Mouse (Mus musculus) hindbrain, embryonic 15.5 days (tissue): ENCODE results near the gene Gm20388. TPM values are rescaled to one million over a fixed set of nuclear protein-coding genes. Genes with fewer than 3 reads are reported as not detected.

Source experiments
- ATAC-seq: fragments of 200-750 bp; cut with Nextera tagmentation; 2 replicates; pipeline ENCODE4 v1.8.0; 2017; ENCODE audit warnings: low read depth, moderate number of reproducible peaks, moderate TSS enrichment; ENCODE audit not compliant: low FRiP score
- H3K27ac ChIP-seq: fragments of 300-500 bp; sonication (generic); replicated peaks from 2 replicates; pipeline ENCODE4 v1.5.1; 2015; ENCODE audit warnings: mild to moderate bottlenecking, inconsistent platforms
- H3K27me3 ChIP-seq: fragments of 300-500 bp; sonication (generic); 2 replicates; pipeline ENCODE4 v1.6.1; 2015; ENCODE audit warnings: control low read depth, inconsistent platforms
- H3K36me3 ChIP-seq: fragments of 300-500 bp; sonication (generic); 2 replicates; pipeline ENCODE4 v1.6.1; 2015; ENCODE audit warnings: control low read depth, inconsistent platforms
- H3K4me1 ChIP-seq: fragments of 300-500 bp; sonication (generic); replicated peaks from 2 replicates; pipeline ENCODE4 v1.6.1; 2015; ENCODE audit warnings: control low read depth, inconsistent platforms
- H3K4me2 ChIP-seq: fragments of 300-500 bp; sonication (generic); 2 replicates; pipeline ENCODE4 v1.6.1; 2015; ENCODE audit warnings: moderate library complexity, mild to moderate bottlenecking, inconsistent platforms
- H3K4me3 ChIP-seq: fragments of 300-500 bp; sonication (generic); 2 replicates; pipeline ENCODE4 v1.5.1; 2015; ENCODE audit warnings: mild to moderate bottlenecking, inconsistent platforms
- H3K9ac ChIP-seq: fragments of 300-500 bp; sonication (generic); 2 replicates; pipeline ENCODE4 v1.6.1; 2015; ENCODE audit warnings: inconsistent platforms
- H3K9me3 ChIP-seq: fragments of 300-500 bp; sonication (generic); 2 replicates; pipeline ENCODE4 v1.6.1; 2016; ENCODE audit warnings: control low read depth, inconsistent platforms
- WGBS: fragments of 180-500 bp; shearing (Covaris S2); methylation state at CpG from one replicate; pipeline ENCODE4 v1.1.7; 2015; 5-methylcytosine and 5-hydroxymethylcytosine counted together
- polyA plus RNA-seq: library from polyadenylated mRNA; unstranded; fragments of >200 nt; fragmentation: Nextera tagmentation; extraction: Ambion mirVana; gene quantifications from 2 replicates; pipeline ENCODE4 v1.2.1, GENCODE M21; 2015

Gm20388 gene
- polyA plus RNA-seq, 1 experiment from 2014 or later = 5.4 TPM

DNA sequence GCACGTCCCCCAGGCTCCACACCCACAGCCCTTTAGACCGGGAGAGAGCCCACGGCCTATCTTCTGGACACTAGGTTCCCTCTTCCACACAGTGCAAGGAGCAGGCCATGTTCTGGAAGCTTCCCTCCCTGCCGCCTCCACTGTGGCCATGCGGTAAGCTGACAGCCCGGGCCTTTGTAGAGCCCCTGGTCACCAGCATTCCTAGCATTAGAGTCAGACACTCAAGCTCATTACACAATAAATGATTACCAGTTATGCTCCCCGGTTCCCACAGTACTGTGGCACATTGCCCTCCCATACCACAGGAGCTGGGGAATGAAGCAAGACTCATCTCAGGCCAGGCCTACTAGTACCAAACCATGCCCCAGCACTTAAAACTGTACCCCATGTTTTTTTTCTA lies 3137.8 kb downstream of the Gm20388 start:
- H3K27ac ChIP-seq = no peak overlapping the region
- peaks cover 9% of the 10 kb centered on the region for H3K4me1 ChIP-seq
- H3K27me3 ChIP-seq = no peaks in the 10 kb centered on the region
- no peaks in the 10 kb centered on the region for H3K9me3 ChIP-seq
- no peak overlapping the region for H3K4me2 ChIP-seq
- 87% methylated on average over 7 of the region's 7 CpGs for WGBS
- H3K4me3 ChIP-seq = no peak overlapping the region
- H3K9ac ChIP-seq = no peak overlapping the region
- no peaks in the 10 kb centered on the region for H3K36me3 ChIP-seq
- ATAC-seq = no peak

- H3K27me3 ChIP-seq = no peaks in the 10 kb centered on the region
- H3K9me3 ChIP-seq = no peaks in the 10 kb centered on the region
- 72% methylated on average over 5 of the region's 5 CpGs for WGBS
- ATAC-seq = no peak
- H3K36me3 ChIP-seq = no peaks in the 10 kb centered on the region
- no peaks in the 10 kb centered on the region for H3K4me1 ChIP-seq
- H3K9ac ChIP-seq = no peak overlapping the region
- H3K4me3 ChIP-seq = no peak overlapping the region
- H3K4me2 ChIP-seq = no peak overlapping the region
- no peak overlapping the region for H3K27ac ChIP-seq
Measured at GRCm38 (mm10) chr8:123051458-123051857, 3140.8 kb downstream of the Gm20388 start.

GRCm38 (mm10) chr8:123062721-123063120 lies 3152.1 kb downstream of the Gm20388 start, which contains the start of gene Spg7:
TSS of gene Spg7 (plus strand) at chr8:123062942.
- H3K9ac ChIP-seq = no peak within 1 kb of the TSS
- ATAC-seq = no peak

GRCm38 (mm10) chr8:123064072-123064471 lies 3153.4 kb downstream of the Gm20388 start:
- H3K27ac ChIP-seq = peak overlapping the region; percentile 95
- H3K4me1 ChIP-seq = peaks cover 30% of the 10 kb centered on the region
- no peak for ATAC-seq
- no peaks in the 10 kb centered on the region for H3K9me3 ChIP-seq
- no peaks in the 10 kb centered on the region for H3K27me3 ChIP-seq
- peak overlapping the region; percentile 69 for H3K4me3 ChIP-seq
- no peak overlapping the region for H3K9ac ChIP-seq
- no peaks in the 10 kb centered on the region for H3K36me3 ChIP-seq
- WGBS = 76% methylated on average over 4 of the region's 4 CpGs
- peak overlapping the region; percentile 78 for H3K4me2 ChIP-seq

More at GRCm38 (mm10) chr8:123062721-123063120, 3152.1 kb downstream of the Gm20388 start, which contains the start of gene Spg7:
- WGBS = 77% methylated on average over 7 of the region's 7 CpGs
- no peaks in the 10 kb centered on the region for H3K36me3 ChIP-seq
- no peak within 1 kb of the TSS for H3K4me2 ChIP-seq
- no peaks in the 10 kb centered on the region for H3K27me3 ChIP-seq
- peaks cover 29% of the 10 kb centered on the region for H3K4me1 ChIP-seq
- H3K9me3 ChIP-seq = no peaks in the 10 kb centered on the region
- no peak within 1 kb of the TSS for H3K27ac ChIP-seq
- no peak within 1 kb of the TSS for H3K4me3 ChIP-seq

GRCm38 (mm10) chr8:123064809-123065213 lies 3154.2 kb downstream of the Gm20388 start:
- Histone ChIP-seq H3K9me3 (no peaks in the 10 kb centered on the region), H3K27ac (peak overlapping the region; percentile 95), H3K36me3 (no peaks in the 10 kb centered on the region), H3K9ac (peak overlapping the region; percentile 69), H3K4me3 (peak overlapping the region; percentile 69), H3K4me2 (peak overlapping the region; percentile 78), H3K27me3 (no peaks in the 10 kb centered on the region), H3K4me1 (peaks cover 30% of the 10 kb centered on the region)
- peak; percentile 43; the same call in 1 of the 2 replicates for ATAC-seq
- under 1% methylated on average over 14 of the region's 14 CpGs for WGBS

GRCm38 (mm10) chr8:123065214-123066100 lies 3154.8 kb downstream of the Gm20388 start:
- Histone ChIP-seq H3K4me2 (peak overlapping the region; percentile 78), H3K9ac (peak overlapping the region; percentile 94), H3K9me3 (no peaks in the 10 kb centered on the region), H3K4me1 (peaks cover 30% of the 10 kb centered on the region), H3K36me3 (peaks cover 5% of the 10 kb centered on the region), H3K27ac (peak overlapping the region; percentile 95), H3K4me3 (peak overlapping the region; percentile 69), H3K27me3 (no peaks in the 10 kb centered on the region)
- WGBS = under 1% methylated on average over 78 of the region's 84 CpGs
- ATAC-seq = peak; percentile 97

GRCm38 (mm10) chr8:123066101-123066683 lies 3155.6 kb downstream of the Gm20388 start:
- H3K4me2 ChIP-seq = peak overlapping the region; percentile 78
- no peaks in the 10 kb centered on the region for H3K9me3 ChIP-seq
- H3K4me1 ChIP-seq = peaks cover 30% of the 10 kb centered on the region
- H3K36me3 ChIP-seq = peaks cover 9% of the 10 kb centered on the region
- no peaks in the 10 kb centered on the region for H3K27me3 ChIP-seq
- ATAC-seq = no peak
- H3K4me3 ChIP-seq = peak overlapping the region; percentile 69
- H3K9ac ChIP-seq = peak overlapping the region; percentile 94
- WGBS = 41% methylated on average over 7 of the region's 7 CpGs
- peak overlapping the region; percentile 95 for H3K27ac ChIP-seq

DNA sequence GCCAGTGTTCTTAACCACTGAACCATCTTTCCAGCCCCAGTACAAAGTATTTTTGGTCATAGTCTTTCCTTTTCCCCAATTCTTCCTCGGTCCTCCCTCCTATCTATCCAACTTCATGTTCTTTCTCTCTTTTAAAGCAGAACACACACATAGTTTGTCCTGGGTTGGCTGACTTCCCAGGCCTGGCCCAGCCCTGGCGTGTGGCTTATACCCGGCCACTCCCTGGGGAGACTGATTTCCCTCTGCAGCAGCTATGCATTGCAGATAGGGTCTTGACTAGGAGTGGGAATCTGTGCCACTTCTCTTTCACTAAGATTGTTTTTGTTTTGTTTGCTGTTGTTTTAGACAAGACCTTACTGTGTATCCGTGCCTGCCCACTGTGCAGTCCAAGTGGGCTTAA lies 3160.5 kb downstream of the Gm20388 start:
- 73% methylated on average over 4 of the region's 4 CpGs for WGBS
- H3K27ac ChIP-seq = no peak overlapping the region
- H3K9me3 ChIP-seq = no peaks in the 10 kb centered on the region
- H3K4me2 ChIP-seq = no peak overlapping the region
- no peak overlapping the region for H3K9ac ChIP-seq
- no peak for ATAC-seq
- H3K4me3 ChIP-seq = no peak overlapping the region
- no peaks in the 10 kb centered on the region for H3K27me3 ChIP-seq
- peaks cover 16% of the 10 kb centered on the region for H3K4me1 ChIP-seq
- H3K36me3 ChIP-seq = peaks cover 31% of the 10 kb centered on the region

DNA sequence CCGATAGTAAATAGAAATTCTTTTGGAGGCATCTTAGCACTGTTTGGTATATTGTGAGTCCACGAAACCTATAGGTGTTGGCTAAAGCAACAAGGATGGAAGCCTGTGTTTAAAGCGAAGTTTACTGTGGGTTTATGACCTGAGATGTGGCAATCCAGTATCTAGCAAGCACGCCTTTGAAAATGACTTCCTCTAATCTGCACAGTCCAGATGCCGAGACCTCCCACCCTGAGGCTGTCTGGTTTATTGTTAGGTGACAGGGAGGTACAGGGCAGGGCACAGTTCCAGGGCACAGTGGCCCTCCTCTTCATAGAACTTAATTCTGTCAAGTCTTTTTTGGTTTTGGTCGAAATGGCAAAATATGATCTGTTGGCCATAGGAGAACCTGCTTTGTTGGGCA lies 3166.6 kb downstream of the Gm20388 start:
- 92% methylated on average over 6 of the region's 6 CpGs for WGBS
- ATAC-seq = no peak
- no peak overlapping the region for H3K4me3 ChIP-seq

GRCm38 (mm10) chr8:123082993-123083392 lies 3172.4 kb downstream of the Gm20388 start:
- H3K4me3 ChIP-seq = no peak overlapping the region
- H3K4me1 ChIP-seq = no peaks in the 10 kb centered on the region

More for the DNA sequence above, 3166.6 kb downstream of the Gm20388 start:
- H3K27me3 ChIP-seq = no peaks in the 10 kb centered on the region
- no peaks in the 10 kb centered on the region for H3K4me1 ChIP-seq
- H3K9ac ChIP-seq = no peak overlapping the region
- no peaks in the 10 kb centered on the region for H3K9me3 ChIP-seq
- no peak overlapping the region for H3K27ac ChIP-seq
- peaks cover 73% of the 10 kb centered on the region for H3K36me3 ChIP-seq
- no peak overlapping the region for H3K4me2 ChIP-seq

DNA sequence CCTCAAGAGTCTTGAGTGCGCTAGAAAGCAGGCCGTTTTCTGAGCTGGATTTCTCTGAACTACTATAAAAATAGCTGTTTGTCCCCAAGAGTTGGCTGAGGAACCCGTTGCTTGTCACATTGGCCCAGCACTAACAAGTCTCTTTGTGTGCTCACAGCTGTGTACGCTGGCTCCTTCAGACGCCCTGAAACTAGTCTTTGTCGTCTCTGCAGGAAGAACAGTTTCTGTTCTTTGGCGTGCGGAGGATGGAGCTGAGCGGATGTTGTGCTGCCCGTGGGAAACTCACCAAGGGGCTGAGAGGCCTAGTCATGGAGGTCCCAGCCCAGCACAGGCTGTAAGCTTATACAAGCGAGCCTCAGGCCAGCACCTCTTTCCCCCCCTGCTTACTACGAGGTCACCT lies 3173.0 kb downstream of the Gm20388 start:
- no peaks in the 10 kb centered on the region for H3K27me3 ChIP-seq
- no peaks in the 10 kb centered on the region for H3K9me3 ChIP-seq
- no peak; the same call in 1 of the 2 replicates for ATAC-seq
- H3K27ac ChIP-seq = no peak overlapping the region
- WGBS = 85% methylated on average over 12 of the region's 12 CpGs
- H3K36me3 ChIP-seq = peaks cover 75% of the 10 kb centered on the region
- no peaks in the 10 kb centered on the region for H3K4me1 ChIP-seq
- no peak overlapping the region for H3K4me3 ChIP-seq
- H3K9ac ChIP-seq = no peak overlapping the region
- H3K4me2 ChIP-seq = no peak overlapping the region

More at GRCm38 (mm10) chr8:123082993-123083392, 3172.4 kb downstream of the Gm20388 start:
- ATAC-seq = no peak
- Histone ChIP-seq H3K27me3 (no peaks in the 10 kb centered on the region), H3K9me3 (no peaks in the 10 kb centered on the region), H3K4me2 (no peak overlapping the region), H3K27ac (0 out of 2 replicates have a peak overlapping the region, but pooled peaks have one; percentile 30), H3K36me3 (peaks cover 77% of the 10 kb centered on the region), H3K9ac (no peak overlapping the region)
- WGBS = 85% methylated on average over 6 of the region's 6 CpGs

DNA sequence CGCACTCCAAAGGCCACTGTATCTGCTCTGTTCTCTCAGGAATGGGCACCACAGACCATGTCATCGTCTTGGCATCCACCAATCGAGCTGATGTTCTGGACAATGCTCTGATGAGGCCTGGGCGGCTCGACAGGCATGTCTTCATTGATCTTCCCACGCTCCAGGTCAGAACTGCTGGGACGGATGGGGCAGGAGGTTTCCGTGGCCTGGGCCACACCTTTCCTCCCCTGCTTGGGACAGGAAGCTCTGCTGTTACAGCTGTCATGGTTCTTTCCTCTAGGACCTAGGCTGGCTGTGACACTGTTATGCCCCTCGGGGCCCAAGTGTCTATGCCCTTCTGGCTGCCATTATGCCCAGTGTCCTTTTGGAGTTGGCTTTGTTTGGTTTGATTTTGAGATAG lies 3176.6 kb downstream of the Gm20388 start:
- H3K4me1 ChIP-seq = no peaks in the 10 kb centered on the region
- no peak for ATAC-seq
- no peaks in the 10 kb centered on the region for H3K9me3 ChIP-seq
- H3K4me3 ChIP-seq = no peak overlapping the region
- H3K27ac ChIP-seq = no peak overlapping the region
- no peaks in the 10 kb centered on the region for H3K27me3 ChIP-seq
- no peak overlapping the region for H3K9ac ChIP-seq
- peaks cover 81% of the 10 kb centered on the region for H3K36me3 ChIP-seq
- H3K4me2 ChIP-seq = no peak overlapping the region
- 83% methylated on average over 9 of the region's 9 CpGs for WGBS
